8 mouse cellular contexts compared by ENCODE assay signal in the genomic region with DNA sequence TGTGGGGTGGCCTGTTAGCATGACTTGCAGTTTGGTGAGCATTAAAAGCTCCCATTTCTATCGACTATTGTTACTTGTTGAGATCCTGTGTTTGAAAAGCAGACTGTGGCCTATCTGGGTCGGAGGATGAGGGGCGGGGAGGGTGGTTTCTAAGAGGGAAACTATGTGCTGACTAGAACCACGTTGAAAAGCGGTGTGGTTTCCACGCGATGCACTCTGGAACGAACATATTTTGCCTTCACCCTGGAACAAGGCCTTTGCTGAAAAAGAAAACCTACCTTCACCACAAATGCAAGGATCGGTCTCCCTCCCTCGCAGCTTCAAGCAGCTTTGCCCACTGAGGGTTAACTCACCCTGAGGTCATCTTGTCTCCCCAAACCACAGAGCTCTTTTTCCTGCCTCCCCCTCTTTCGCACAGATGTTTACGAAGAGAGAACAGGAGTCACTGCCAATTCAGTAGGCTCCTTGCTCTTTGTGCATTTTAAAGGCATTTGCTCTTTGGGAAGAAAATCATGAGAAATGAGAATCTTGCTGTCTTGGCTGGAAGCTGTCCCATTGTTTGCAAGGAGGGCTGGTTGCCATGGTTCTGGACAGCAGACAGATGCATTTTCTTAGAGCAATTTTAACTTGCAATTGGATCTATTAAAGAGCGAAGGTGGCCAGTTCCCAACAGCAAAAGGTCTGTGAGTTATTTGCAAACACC.
DNase-seq lines count a peak whose midpoint lies in the region; ATAC-seq lines count a peak whose summit lies in the region.

No protein-coding gene starts in this region.

- H3K4me3 ChIP-seq in intestine, embryonic 15.5 days (replicated peaks) = no peak overlapping the region
- no peak overlapping the region for H3K4me3 ChIP-seq in intestine, embryonic 16.5 days (ENCODE audit: low read length)
- no peak overlapping the region for H3K4me3 ChIP-seq in limb, embryonic 13.5 days

- no peaks in the 10 kb centered on the region for H3K27me3 ChIP-seq in intestine, embryonic 15.5 days (replicated peaks)
- H3K27me3 ChIP-seq in intestine, embryonic 16.5 days (replicated peaks; ENCODE audit: control insufficient read depth, insufficient read depth, low read length) = no peaks in the 10 kb centered on the region
- no peaks in the 10 kb centered on the region for H3K27me3 ChIP-seq in limb, embryonic 13.5 days

- no peaks in the 10 kb centered on the region for H3K9me3 ChIP-seq in intestine, embryonic 15.5 days
- no peaks in the 10 kb centered on the region for H3K9me3 ChIP-seq in intestine, embryonic 16.5 days (ENCODE audit: control insufficient read depth, low read length)
- no peaks in the 10 kb centered on the region for H3K9me3 ChIP-seq in limb, embryonic 13.5 days

- 0 out of 2 replicates have a peak, but pooled peaks have one; percentile 23 for ATAC-seq in intestine, embryonic 15.5 days
- ATAC-seq in intestine, embryonic 16.5 days = no peak
- peak; percentile 35; the same call in 1 of the 2 replicates for ATAC-seq in limb, embryonic 13.5 days (ENCODE audit: low FRiP score, low read depth)

- WGBS in intestine, embryonic 15.5 days = 54% methylated on average over 13 of the region's 13 CpGs
- WGBS in intestine, embryonic 16.5 days = 55% methylated on average over 13 of the region's 13 CpGs
- WGBS in limb, embryonic 13.5 days = 60% methylated on average over 13 of the region's 13 CpGs

- DNase-seq in T-cell, adult 2 months (ENCODE audit: low spot score) = peak; percentile 38
- DNase-seq in heart, postnatal 14 days = peak; percentile 4 to 25
- peak; percentile 74 for DNase-seq in thymus, postnatal 14 days
- no peak for DNase-seq in spleen, postnatal 4 days (ENCODE audit: low spot score in 2 of 2)
- DNase-seq in spleen, postnatal 10 days (ENCODE audit: low spot score in 2 of 2) = no peak

- H3K36me3 ChIP-seq in intestine, embryonic 15.5 days = no peaks in the 10 kb centered on the region
- no peaks in the 10 kb centered on the region for H3K36me3 ChIP-seq in intestine, embryonic 16.5 days (ENCODE audit: control insufficient read depth, insufficient read depth, low read length)
- no peaks in the 10 kb centered on the region for H3K36me3 ChIP-seq in limb, embryonic 13.5 days

- intact Hi-C loops in heart, postnatal 14 days (cut with DNase I) = no loop called here

- H3K9ac ChIP-seq in intestine, embryonic 15.5 days = no peak overlapping the region
- H3K9ac ChIP-seq in intestine, embryonic 16.5 days (ENCODE audit: low read depth, low read length) = no peak overlapping the region
- 0 out of 2 replicates have a peak overlapping the region, but pooled peaks have one; percentile 13 for H3K9ac ChIP-seq in limb, embryonic 13.5 days

- H3K27ac ChIP-seq in intestine, embryonic 15.5 days = 0 out of 2 replicates have a peak overlapping the region, but pooled peaks have one; percentile 9
- H3K27ac ChIP-seq in intestine, embryonic 16.5 days (ENCODE audit: low read length) = no peak overlapping the region
- peak overlapping the region; percentile 75; the same call in 1 of the 2 replicates for H3K27ac ChIP-seq in limb, embryonic 13.5 days

- H3K4me2 ChIP-seq in intestine, embryonic 15.5 days (replicated peaks) = no peak overlapping the region
- H3K4me2 ChIP-seq in intestine, embryonic 16.5 days (ENCODE audit: low read depth, low read length) = no peak overlapping the region
- no peak overlapping the region for H3K4me2 ChIP-seq in limb, embryonic 13.5 days (replicated peaks)

- no peaks in the 10 kb centered on the region for H3K4me1 ChIP-seq in intestine, embryonic 15.5 days (replicated peaks)
- H3K4me1 ChIP-seq in intestine, embryonic 16.5 days (ENCODE audit: control insufficient read depth, insufficient read depth, low read length) = no peaks in the 10 kb centered on the region
- H3K4me1 ChIP-seq in limb, embryonic 13.5 days = peaks cover 35% of the 10 kb centered on the region

Comparison
In these comparisons a context has a peak if more than half of its experiments do, and no peak if none do; other contexts are left out.
1. DNase-seq: peak in T-cell, adult 2 months (single experiment), heart, postnatal 14 days (2 of 2) and thymus, postnatal 14 days (single experiment); none in spleen, postnatal 4 days (0 of 2) and spleen, postnatal 10 days (0 of 2).